Mouse (Mus musculus) cerebellum, adult (tissue): ENCODE measurements at regions not wholly inside any gene's neighbourhood (a gene's known extent, or its start where the extent isn't known, plus 50 kb on each side); places are given as distances from the start of the nearest gene placed in this dataset.

Experiments
- ATAC-seq: cut with Nextera tagmentation; 2 replicates; pipeline ENCODE4 v1.9.2; 2017; ENCODE audit warnings: mild to moderate bottlenecking, moderate library complexity, mixed read lengths; ENCODE audit not compliant: insufficient number of reproducible peaks, low FRiP score, low TSS enrichment

- ATAC-seq, result no peak
These were observed 229.7 kb upstream of the Plpp4 start for GRCm38 (mm10) chr7:129027116-129027515.

DNA sequence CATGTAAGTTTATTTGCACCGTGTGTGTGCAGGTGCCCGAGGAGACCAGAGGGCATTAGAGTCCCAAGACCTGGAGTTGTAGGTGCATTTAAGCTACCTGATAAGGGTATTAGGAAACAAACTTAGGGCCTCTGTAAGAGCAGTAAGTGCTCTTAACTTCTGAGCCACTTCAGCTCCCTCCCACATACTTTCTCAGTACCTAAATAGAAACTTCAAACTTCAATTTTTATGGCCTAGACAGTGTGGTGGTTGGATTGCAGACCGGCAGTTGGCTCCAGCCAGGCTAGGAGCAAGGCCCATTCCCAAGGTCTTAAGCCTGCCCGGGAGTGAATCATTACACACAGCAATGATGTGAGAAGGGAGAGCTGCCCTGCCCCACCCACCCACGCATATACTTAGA is 208.8 kb upstream of the Plpp4 start:
- no peak for ATAC-seq

GRCm38 (mm10) chr7:129049726-129050125 is 207.1 kb upstream of the Plpp4 start:
- ATAC-seq, result no peak

DNA sequence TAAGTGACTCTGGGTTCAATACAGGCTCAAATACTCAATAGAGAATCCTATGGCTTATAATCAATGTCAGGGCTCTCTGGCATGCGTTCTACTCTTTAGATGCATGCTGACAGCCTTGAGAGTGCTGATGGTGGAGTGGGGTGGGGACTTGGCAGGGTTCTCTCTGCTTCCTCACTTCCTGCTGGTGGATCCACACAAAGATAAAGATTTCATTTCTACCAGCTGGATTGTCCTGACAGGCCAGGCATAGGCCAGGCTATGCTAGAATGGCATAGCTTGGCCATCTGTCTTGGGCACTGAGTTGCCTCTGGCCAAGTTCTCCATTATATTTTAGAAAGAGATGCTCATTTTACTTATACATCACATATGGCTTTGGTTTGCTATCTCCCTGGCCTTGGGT is 206.2 kb upstream of the Plpp4 start:
- peak; percentile 3; the same call in 1 of the 2 replicates for ATAC-seq

DNA sequence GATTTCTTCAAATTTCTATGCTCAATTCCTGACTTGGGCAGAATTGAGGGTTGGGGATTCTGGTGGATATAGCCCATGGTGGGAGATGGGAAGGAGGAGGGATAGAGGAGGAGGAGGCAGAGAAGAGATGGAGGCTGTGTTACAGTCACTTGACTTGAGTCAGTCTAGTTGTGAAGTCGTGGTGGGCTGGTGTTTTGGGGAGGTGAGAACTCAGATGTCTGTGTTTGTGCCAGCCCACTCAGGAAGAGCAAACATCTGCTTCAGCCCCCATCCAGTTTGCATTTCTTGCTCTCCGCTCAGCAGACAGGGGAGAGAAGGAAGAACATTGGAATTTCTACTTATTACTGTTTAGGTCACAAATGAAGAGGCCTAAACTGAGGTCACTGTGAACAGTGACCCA is 189.9 kb upstream of the Plpp4 start:
- ATAC-seq, result no peak

- no peak for ATAC-seq
These were observed 188.7 kb upstream of the Plpp4 start for GRCm38 (mm10) chr7:129068137-129068536.

DNA sequence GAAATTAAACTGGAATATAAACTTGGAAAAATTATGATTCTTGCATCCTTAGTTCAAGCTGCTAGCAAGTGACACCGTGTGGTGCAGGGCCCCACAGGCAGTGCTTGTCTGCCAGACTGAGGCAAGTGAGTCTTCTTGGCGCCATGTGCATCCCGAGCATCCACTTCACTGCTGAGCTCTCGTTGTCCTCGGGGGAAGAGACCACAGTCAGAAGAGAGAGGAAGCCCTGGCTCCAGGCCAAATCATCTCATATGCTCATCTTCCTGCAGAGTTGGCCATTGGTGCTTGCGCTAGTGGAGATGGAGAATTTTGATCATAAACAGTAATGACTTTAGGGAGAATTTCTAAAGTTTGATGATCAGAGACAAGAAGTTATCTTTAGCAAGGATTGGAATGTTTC is 177.0 kb upstream of the Plpp4 start:
- no peak for ATAC-seq

DNA sequence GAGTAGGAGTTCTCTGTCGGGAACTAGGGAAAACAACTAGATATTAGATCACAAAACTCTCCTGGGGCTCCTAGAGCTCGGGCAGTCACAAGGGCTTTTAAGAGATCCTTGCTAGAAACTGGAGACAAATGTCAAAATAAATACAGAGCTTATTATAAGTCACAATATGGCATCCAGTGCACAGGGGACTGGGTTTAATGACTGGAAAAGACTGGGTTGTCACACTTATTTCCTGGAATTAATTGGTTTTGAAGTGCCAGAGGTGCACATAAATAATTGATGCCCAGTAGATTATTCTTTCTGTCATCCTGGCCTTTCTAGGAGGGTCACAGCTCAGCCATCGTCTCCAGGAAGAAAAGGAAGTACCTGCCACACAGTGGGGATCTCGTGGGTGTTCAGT is 165.4 kb upstream of the Plpp4 start:
- ATAC-seq, result no peak

GRCm38 (mm10) chr7:129096374-129097069 is 160.3 kb upstream of the Plpp4 start:
- ATAC-seq, result no peak

GRCm38 (mm10) chr7:129102437-129102836 is 154.4 kb upstream of the Plpp4 start:
- ATAC-seq, result no peak

DNA sequence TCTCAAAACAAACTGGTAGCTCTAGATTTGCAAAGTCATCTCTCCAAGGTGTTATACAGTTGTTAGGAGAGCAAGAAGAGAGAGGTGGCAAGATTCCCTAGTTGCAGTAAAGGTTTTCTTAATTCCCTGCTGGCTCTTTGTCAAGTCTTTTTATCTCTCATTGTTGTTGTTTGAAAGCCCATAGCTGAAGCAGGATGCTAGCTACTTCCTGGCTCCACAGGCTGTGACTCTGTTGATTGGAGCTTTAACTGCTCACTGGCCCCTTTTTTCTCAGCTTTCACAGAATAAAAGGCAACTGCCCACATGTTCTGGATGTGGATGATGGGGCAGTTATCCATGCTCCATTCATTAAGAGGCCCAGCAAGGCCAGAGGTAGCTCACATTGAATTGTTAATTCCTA is 122.7 kb upstream of the Plpp4 start:
- ATAC-seq, result no peak

DNA sequence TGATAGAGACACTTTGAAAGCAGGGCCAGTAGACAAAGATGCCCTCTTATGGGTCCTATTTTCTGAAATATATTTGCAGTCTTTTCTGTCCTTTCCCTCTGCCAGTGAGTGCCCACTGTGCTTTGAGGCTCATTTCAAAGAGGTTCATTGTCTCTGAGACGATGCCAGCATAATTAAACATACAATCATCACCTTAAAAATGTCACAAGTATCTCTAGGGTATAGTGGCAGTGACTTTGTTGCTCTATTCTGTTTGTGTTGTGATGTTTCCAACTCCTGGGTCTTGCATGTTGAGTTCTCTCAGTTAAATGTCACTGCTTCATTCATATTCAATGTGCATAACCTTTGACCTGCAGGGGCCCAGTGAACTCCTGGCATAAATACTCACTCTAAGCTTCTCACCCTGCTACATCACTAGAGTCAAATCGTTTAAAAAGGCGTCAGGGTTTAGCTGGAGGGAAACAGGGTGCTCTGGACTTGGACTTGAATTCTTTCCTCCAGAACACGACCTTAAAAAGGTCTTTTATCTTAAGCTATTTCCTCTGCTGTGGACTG is 122.1 kb upstream of the Plpp4 start:
- ATAC-seq, result no peak

- ATAC-seq, result no peak
These were observed 119.4 kb upstream of the Plpp4 start for GRCm38 (mm10) chr7:129137303-129137990.

- ATAC-seq, result no peak
These were observed 114.8 kb upstream of the Plpp4 start for GRCm38 (mm10) chr7:129141942-129142598.

GRCm38 (mm10) chr7:129142599-129142949 is 114.3 kb upstream of the Plpp4 start:
- ATAC-seq, result no peak

DNA sequence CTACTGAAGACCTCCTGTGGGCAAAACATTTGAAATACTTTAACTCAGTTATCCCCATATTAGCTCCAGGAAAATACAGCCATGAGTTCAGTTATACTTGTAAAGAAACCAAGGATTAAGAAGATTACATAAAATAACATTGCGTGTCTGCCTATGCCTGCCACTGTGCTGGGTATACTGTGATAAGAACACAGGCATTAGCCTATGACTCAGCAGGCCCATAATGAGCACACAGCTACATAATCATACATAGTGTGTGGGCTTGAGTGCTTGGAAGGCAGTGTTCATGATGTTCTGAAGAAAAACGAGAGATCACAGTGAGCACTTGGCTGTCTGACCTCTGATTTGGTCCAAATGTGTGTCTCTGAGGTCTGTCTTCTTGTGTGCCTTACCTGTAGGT is 101.3 kb upstream of the Plpp4 start:
- no peak for ATAC-seq

DNA sequence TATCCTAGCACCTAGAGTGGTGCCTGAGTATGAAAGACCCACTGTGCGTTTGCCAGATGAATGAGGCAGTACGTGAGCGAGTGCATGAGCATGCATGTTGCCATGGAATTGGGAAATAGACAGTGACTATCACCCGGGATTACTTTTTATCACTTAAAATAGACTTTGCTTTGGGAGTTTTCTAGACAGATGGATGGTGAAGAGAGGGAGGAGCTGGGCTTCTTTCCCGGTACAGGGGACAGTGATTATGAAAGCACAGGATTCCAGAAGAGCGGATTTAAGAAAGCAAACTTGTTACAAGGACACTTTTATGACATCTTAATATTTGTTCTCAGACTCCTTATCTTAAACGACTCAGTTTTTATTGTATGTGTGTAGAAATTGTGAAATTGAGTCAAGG is 86.9 kb upstream of the Plpp4 start:
- ATAC-seq, result no peak

DNA sequence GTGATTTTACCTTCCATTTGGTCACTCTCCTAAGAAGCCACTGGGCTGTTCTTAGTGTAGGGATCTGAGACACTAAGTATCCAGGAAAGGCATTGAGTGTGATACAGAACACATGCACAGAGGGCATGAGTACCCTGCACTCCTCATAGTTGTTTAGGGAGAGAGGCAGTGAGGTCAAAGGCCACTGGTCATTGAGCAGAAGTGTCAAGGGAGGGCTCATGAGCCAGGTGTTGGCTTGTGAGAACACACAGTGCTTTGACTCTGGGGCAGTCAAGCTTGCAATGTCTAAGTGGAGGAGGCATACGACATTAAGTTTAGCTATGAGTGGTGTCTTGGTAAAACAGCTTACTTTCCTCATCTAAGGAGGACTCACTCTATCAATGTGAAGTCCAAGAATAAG is 65.9 kb upstream of the Plpp4 start:
- no peak for ATAC-seq

DNA sequence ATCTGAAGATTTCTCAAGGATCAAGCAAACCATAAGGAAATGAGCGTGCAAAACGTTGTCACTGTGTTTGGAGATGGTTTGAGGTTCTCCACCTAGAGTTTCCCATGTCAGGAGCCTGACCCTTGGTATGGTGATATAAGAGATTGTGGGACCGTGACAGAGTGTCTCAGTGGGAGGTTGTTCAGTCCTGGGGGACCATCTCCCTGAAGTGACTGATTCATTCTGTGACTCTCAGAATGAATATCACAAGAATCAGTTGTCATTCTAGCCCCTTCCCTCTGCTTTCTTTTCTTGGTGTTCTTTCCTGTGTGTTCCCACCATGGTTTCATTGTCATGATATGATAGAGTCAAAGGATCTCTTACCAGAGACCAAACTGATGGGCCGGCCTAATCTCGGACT is 49.8 kb upstream of the Plpp4 start:
- ATAC-seq, result no peak
